Mouse (Mus musculus): ENCODE measurements around the gene Mad1l1.

DNA sequence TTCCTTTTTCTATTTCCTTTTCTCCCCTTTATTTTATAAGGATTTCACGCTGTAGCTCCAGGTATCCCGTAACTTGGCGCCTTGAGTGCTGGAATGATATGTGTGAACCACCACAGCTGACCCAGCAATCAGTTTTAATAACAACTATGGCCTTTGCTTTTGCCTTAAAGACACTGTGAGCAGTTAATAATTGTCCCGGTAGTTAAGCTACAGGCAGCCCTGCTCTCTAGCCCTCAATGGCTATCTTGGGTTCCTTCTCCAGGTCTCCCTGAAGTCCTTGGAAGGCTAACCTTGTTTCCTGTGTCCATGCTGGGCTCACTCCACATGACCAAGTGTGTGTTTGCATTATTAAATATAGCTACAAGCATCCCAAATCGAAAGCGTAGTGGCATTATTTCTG, 237.0 kb downstream of the Mad1l1 start:
- TF ChIP-seq ZNF384 (IDR thresholded peaks at IDR 0.05; ENCODE audit: low read depth, low read length) (no peak), CTCF (IDR thresholded peaks at IDR 0.05 in 2 of 3, conservative IDR thresholded peaks at IDR 0.05 in 1 of 3; ENCODE audit: control insufficient read depth in 1 of 3, insufficient read depth in 1 of 3, low read depth in 2 of 3, low read length in 3 of 3, poor library complexity in 1 of 3, severe bottlenecking in 1 of 3) (no peak), POLR2A (IDR thresholded peaks at IDR 0.05; ENCODE audit: control insufficient read depth in 1 of 2, insufficient read depth in 1 of 2, low read depth in 1 of 2, low read length in 2 of 2, poor library complexity in 1 of 2) (no peak), TAL1 (IDR thresholded peaks at IDR 0.05; ENCODE audit: low read length) (no peak), SIN3A (IDR thresholded peaks at IDR 0.05; ENCODE audit: low read length) (no peak), CHD2 (IDR thresholded peaks at IDR 0.05; ENCODE audit: low read length) (no peak), MAFK (IDR thresholded peaks at IDR 0.05; ENCODE audit: borderline replicate concordance, low read depth, low read length) (no peak), TCF12 (IDR thresholded peaks at IDR 0.05; ENCODE audit: low read depth, low read length) (no peak), SMC3 (IDR thresholded peaks at IDR 0.05; ENCODE audit: low read depth, low read length) (no peak), USF2 (IDR thresholded peaks at IDR 0.05; ENCODE audit: borderline replicate concordance in 1 of 2, insufficient read depth in 1 of 2, low read depth in 1 of 2, low read length in 2 of 2) (no peak), ELF1 (IDR thresholded peaks at IDR 0.05; ENCODE audit: low read depth, low read length) (no peak)

Data from MEL (cell line).